Mouse (Mus musculus) lung, postnatal 0 days (tissue): ENCODE data around the gene Ropn1l.

ENCODE experiments used
- CTCF ChIP-seq: IDR thresholded peaks from 2 replicates; pipeline ENCODE4 v1.5.1; 2016; ENCODE audit warnings: antibody characterized with exemption, mild to moderate bottlenecking
- EP300 ChIP-seq: IDR thresholded peaks from 2 replicates; pipeline ENCODE4 v1.6.1; 2016; ENCODE audit warnings: antibody characterized with exemption, mild to moderate bottlenecking, control low read depth

GRCm38 (mm10) chr15:31454096-31454860 is 741 bp upstream of the Ropn1l start:
- TF ChIP-seq CTCF (no peak), EP300 (no peak)
